Mouse (Mus musculus): ENCODE results near the gene Hist3h2a.

Gene Hist3h2a

GRCm38 (mm10) chr11:58954420-58955142 lies at the start of gene Hist3h2a, which contains the start of gene Trim17:
Gene Hist3h2a, plus strand, starts transcription at chr11:58954685.
Gene Trim17, plus strand, starts transcription at chr11:58954685.
- DNase-seq, result peak; percentile 88

- peak; percentile 33 for DNase-seq
Observed at GRCm38 (mm10) chr11:58904838-58905237, 49.6 kb upstream of the Hist3h2a start.

GRCm38 (mm10) chr11:58913776-58914175 lies 40.7 kb upstream of the Hist3h2a start:
- DNase-seq, result no peak

GRCm38 (mm10) chr11:58914461-58915028 lies 39.9 kb upstream of the Hist3h2a start:
- DNase-seq, result peak; percentile 32

GRCm38 (mm10) chr11:58916879-58917744 lies 37.4 kb upstream of the Hist3h2a start:
- peak; percentile 88 for DNase-seq

- no peak for DNase-seq
Observed at GRCm38 (mm10) chr11:58917745-58918366, 36.6 kb upstream of the Hist3h2a start, which contains the start of gene Btnl10. Gene Btnl10, plus strand, starts transcription at chr11:58917908.

- DNase-seq, result no peak
Observed at GRCm38 (mm10) chr11:58918759-58919158, 35.7 kb upstream of the Hist3h2a start.

GRCm38 (mm10) chr11:58922420-58922819 lies 32.1 kb upstream of the Hist3h2a start:
- no peak for DNase-seq

- no peak for DNase-seq
Observed at GRCm38 (mm10) chr11:58926651-58927050, 27.8 kb upstream of the Hist3h2a start.

GRCm38 (mm10) chr11:58927053-58927452 lies 27.4 kb upstream of the Hist3h2a start:
- no peak for DNase-seq

GRCm38 (mm10) chr11:58927790-58928651 lies 26.5 kb upstream of the Hist3h2a start:
- peak; percentile 75 for DNase-seq

- no peak for DNase-seq
Observed at GRCm38 (mm10) chr11:58929055-58929454, 25.4 kb upstream of the Hist3h2a start.

GRCm38 (mm10) chr11:58929641-58930040 lies 24.8 kb upstream of the Hist3h2a start:
- no peak for DNase-seq

- DNase-seq, result no peak
Observed at GRCm38 (mm10) chr11:58930254-58930653, 24.2 kb upstream of the Hist3h2a start.

- peak; percentile 46 for DNase-seq
Observed at GRCm38 (mm10) chr11:58931576-58931975, 22.9 kb upstream of the Hist3h2a start.

- DNase-seq, result no peak
Observed at GRCm38 (mm10) chr11:58937909-58938308, 16.6 kb upstream of the Hist3h2a start.

GRCm38 (mm10) chr11:58938322-58939087 lies 16.0 kb upstream of the Hist3h2a start, which contains the start of gene Rnf187:
Gene Rnf187, minus strand, starts transcription at chr11:58938916.
- DNase-seq, result peak; percentile 92

- no peak for DNase-seq
Observed at GRCm38 (mm10) chr11:58939088-58939439, 15.4 kb upstream of the Hist3h2a start.

GRCm38 (mm10) chr11:58944136-58944535 lies 10.3 kb upstream of the Hist3h2a start:
- no peak for DNase-seq

GRCm38 (mm10) chr11:58947306-58947705 lies 7.2 kb upstream of the Hist3h2a start:
- DNase-seq, result no peak

Measured in thymus, postnatal 14 days (tissue).